9 mouse cellular contexts compared by ENCODE assay signal in genomic region chr19:40490765-40491164, GRCm38 (mm10). TPM values are rescaled to one million over a fixed set of nuclear protein-coding genes. Genes with fewer than 3 reads are reported as not detected.
DNase-seq lines count a peak whose midpoint lies in the region; ATAC-seq and TF ChIP-seq lines count a peak whose summit lies in the region.
"Had no signal": no experiment of that assay in that cellular context is flagged by ENCODE, and none has a peak within 500 bp of the region (broad histone marks: within the 10 kb centered on the region; RNA-seq: fewer than 3 reads in every experiment).

No protein-coding gene starts in this region.

- H3K27ac ChIP-seq in layer of hippocampus, adult 2 months: peak overlapping the region; percentile 78
- 0 out of 2 replicates have a peak overlapping the region, but pooled peaks have one; percentile 1 for H3K27ac ChIP-seq in midbrain, embryonic 16.5 days (ENCODE audit: low read length)
- H3K27ac ChIP-seq: forebrain, embryonic 15.5 days had no signal

- no peak overlapping the region for H3K4me3 ChIP-seq in layer of hippocampus, adult 2 months
- no peak overlapping the region for H3K4me3 ChIP-seq in midbrain, embryonic 16.5 days (ENCODE audit: low read depth, low read length)
- H3K4me3 ChIP-seq: forebrain, embryonic 15.5 days had no signal

- H3K9ac ChIP-seq in midbrain, embryonic 16.5 days (ENCODE audit: low read depth, low read length): no peak overlapping the region
- H3K9ac ChIP-seq: forebrain, embryonic 15.5 days had no signal

- whole genome bisulfite sequencing in midbrain, embryonic 16.5 days: 80% methylated on average over 8 of the region's 8 CpGs

- DNase-seq in adrenal gland, postnatal 14 days: peak; percentile 58
- DNase-seq in adrenal gland, adult 8-10 months: no peak
- DNase-seq in layer of hippocampus, adult 2 months (ENCODE audit: low spot score in 2 of 2): no peak
- DNase-seq in layer of hippocampus, postnatal 10 days (ENCODE audit: low spot score in 2 of 2): no peak
- peak; percentile 57 to 70 for DNase-seq in heart, postnatal 10 days
- DNase-seq in cerebellum, postnatal 10 days: no peak
- DNase-seq in thymus, postnatal 4 days: no peak

- H3K27me3 ChIP-seq in midbrain, embryonic 16.5 days (ENCODE audit: control insufficient read depth, insufficient read depth, low read depth, low read length): no peaks in the 10 kb centered on the region
- H3K27me3 ChIP-seq: forebrain, embryonic 15.5 days had no signal

- H3K36me3 ChIP-seq in midbrain, embryonic 16.5 days (ENCODE audit: control insufficient read depth, insufficient read depth, low read length): no peaks in the 10 kb centered on the region
- H3K36me3 ChIP-seq: forebrain, embryonic 15.5 days had no signal

- ATAC-seq in midbrain, embryonic 16.5 days: no peak
- ATAC-seq: forebrain, embryonic 15.5 days had no signal

- 0 out of 2 replicates have a peak, but pooled peaks have one; percentile 7 for TF ChIP-seq CTCF in layer of hippocampus, adult 2 months (conservative IDR thresholded peaks at IDR 0.05)

- peaks cover 28% of the 10 kb centered on the region for H3K4me1 ChIP-seq in midbrain, embryonic 16.5 days (ENCODE audit: control insufficient read depth, insufficient read depth, low read length)

- no peaks in the 10 kb centered on the region for H3K9me3 ChIP-seq in midbrain, embryonic 16.5 days (replicated peaks; ENCODE audit: control insufficient read depth, low read length, poor library complexity, severe bottlenecking)
- H3K9me3 ChIP-seq: forebrain, embryonic 15.5 days had no signal

- intact Hi-C loops in heart, postnatal 10 days (cut with DNase I): no loop called here

- no peak overlapping the region for H3K4me2 ChIP-seq in midbrain, embryonic 16.5 days (ENCODE audit: low read length)
- H3K4me2 ChIP-seq: forebrain, embryonic 15.5 days had no signal

RNA-seq across cellular contexts. Expression of gene Sorbs1, which starts 22.8 kb away (rescaled TPM):
- total RNA-seq in adrenal gland, postnatal 14 days (2021): 157 and 159 TPM in 2 replicates
- 100 to 1,000 TPM in 1 of 4 experiments, 10 to 100 TPM in 3; 48.2 to 120 (median 68.1) TPM for total RNA-seq in adrenal gland, adult 8-10 months (2022)
- total RNA-seq in layer of hippocampus, adult 2 months (2021): 100 to 1,000 TPM; 222 to 229 TPM
- 100 to 1,000 TPM; 147 to 148 TPM for total RNA-seq in layer of hippocampus, postnatal 10 days (2021)
- total RNA-seq in heart, postnatal 10 days (2021): 100 to 1,000 TPM; 355 to 547 TPM
- polyA plus RNA-seq in midbrain, embryonic 16.5 days (2015; fragmentation: Nextera tagmentation; extraction: Ambion mirVana): 83.3 and 84.6 TPM in 2 replicates

Comparison
In these comparisons a context has a peak if more than half of its experiments do, and no peak if none do; other contexts are left out.
1. DNase-seq: peak in adrenal gland, postnatal 14 days (single experiment) and heart, postnatal 10 days (2 of 2); none in adrenal gland, adult 8-10 months (single experiment), layer of hippocampus, adult 2 months (0 of 2), layer of hippocampus, postnatal 10 days (0 of 2), cerebellum, postnatal 10 days (0 of 2) and thymus, postnatal 4 days (single experiment).